ENCODE assay signal across 8 mouse cellular contexts in the genomic region with DNA sequence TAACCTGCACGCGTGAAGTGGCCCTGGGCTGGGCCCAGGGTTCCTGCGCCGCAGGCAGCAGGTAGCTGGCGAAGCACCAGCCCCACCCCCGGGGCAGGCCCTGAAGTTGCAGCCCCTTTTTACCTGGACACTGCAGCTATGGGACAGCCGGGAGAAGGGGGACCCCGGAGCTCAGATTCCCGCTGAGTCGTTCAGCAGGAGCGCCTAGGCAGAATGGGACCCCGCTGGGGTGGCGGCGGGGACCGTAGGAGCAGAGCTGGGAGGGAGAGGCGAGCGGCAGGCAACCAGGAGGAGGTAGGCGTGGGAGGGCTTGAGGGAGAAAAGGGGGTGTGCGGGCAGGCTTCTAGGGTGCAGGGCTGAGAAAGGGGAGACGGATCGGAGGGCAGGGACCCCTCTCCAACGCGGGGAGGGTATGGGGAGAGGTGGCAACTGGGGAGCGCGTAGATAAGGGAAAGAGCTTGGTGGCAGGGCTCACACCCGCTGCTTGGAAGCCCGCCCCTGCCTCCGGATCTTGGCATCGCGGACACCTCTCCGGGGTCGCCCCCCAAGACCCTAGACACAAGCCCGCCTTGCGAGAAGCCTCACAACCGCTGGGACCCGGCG. TPM values are rescaled to one million over a fixed set of nuclear protein-coding genes. Genes with fewer than 3 reads are reported as not detected.
DNase-seq lines count a peak whose midpoint lies in the region; ATAC-seq and TF ChIP-seq lines count a peak whose summit lies in the region.

No protein-coding gene starts in this region.

- H3K9me3 ChIP-seq in forebrain, embryonic 10.5 days, result 0 out of 2 replicates have a peak, but pooled peaks cover 3% of the 10 kb centered on the region
- H3K9me3 ChIP-seq in liver, embryonic 14.5 days (ENCODE audit: control insufficient read depth, low read length), result no peaks in the 10 kb centered on the region
- H3K9me3 ChIP-seq in neural tube, embryonic 13.5 days, result no peaks in the 10 kb centered on the region

- WGBS in forebrain, embryonic 10.5 days, result under 1% methylated on average over 37 of the region's 37 CpGs
- WGBS in liver, embryonic 14.5 days (ENCODE audit: insufficient replicate concordance), result 1% methylated on average over 32 of the region's 37 CpGs
- under 1% methylated on average over 35 of the region's 37 CpGs for WGBS in neural tube, embryonic 13.5 days

- peak; percentile 5 for ATAC-seq in inflammation-experienced regulatory T-cells, adult 6 months
- ATAC-seq in liver, embryonic 14.5 days (ENCODE audit: insufficient read depth), result 0 out of 2 replicates have a peak, but pooled peaks have one; percentile 8
- peak; percentile 58 for ATAC-seq in neural tube, embryonic 13.5 days (ENCODE audit: low read depth)

- TF ChIP-seq CTCF in liver, embryonic 14.5 days (IDR thresholded peaks at IDR 0.05; ENCODE audit: low read depth), result no peak

- peaks cover 76% of the 10 kb centered on the region for H3K4me1 ChIP-seq in forebrain, embryonic 10.5 days
- H3K4me1 ChIP-seq in liver, embryonic 14.5 days (replicated peaks; ENCODE audit: control insufficient read depth in 2 of 2, insufficient read depth in 2 of 2, low read length in 1 of 2), result peaks cover 0 to 5% of the 10 kb centered on the region in 2 experiments; a peak in 1 of 4 replicates
- peaks cover 84% of the 10 kb centered on the region for H3K4me1 ChIP-seq in neural tube, embryonic 13.5 days (replicated peaks)

- peak overlapping the region; percentile 93 for H3K27ac ChIP-seq in forebrain, embryonic 10.5 days
- H3K27ac ChIP-seq in liver, embryonic 14.5 days, result no peak overlapping the region
- peak overlapping the region; percentile 76 for H3K27ac ChIP-seq in neural tube, embryonic 13.5 days (replicated peaks)

- H3K36me3 ChIP-seq in forebrain, embryonic 10.5 days (replicated peaks), result no peaks in the 10 kb centered on the region
- H3K36me3 ChIP-seq in liver, embryonic 14.5 days (replicated peaks; ENCODE audit: control insufficient read depth, insufficient read depth, low read depth), result no peaks in the 10 kb centered on the region
- no peaks in the 10 kb centered on the region for H3K36me3 ChIP-seq in neural tube, embryonic 13.5 days

- no peak overlapping the region; the same call in 1 of the 2 replicates for H3K9ac ChIP-seq in liver, embryonic 14.5 days (replicated peaks)
- peak overlapping the region; percentile 84 for H3K9ac ChIP-seq in neural tube, embryonic 13.5 days

- peak overlapping the region; percentile 62 for H3K4me2 ChIP-seq in liver, embryonic 14.5 days (ENCODE audit: low read depth)
- H3K4me2 ChIP-seq in neural tube, embryonic 13.5 days, result peak overlapping the region; percentile 86

- peak; percentile 36 to 50 for DNase-seq in left cerebral cortex, adult 18-20 months (ENCODE audit: low spot score in 2 of 2)
- DNase-seq in left cerebral cortex, adult 11 months (ENCODE audit: low spot score), result no peak
- peak; percentile 44 for DNase-seq in adrenal gland, postnatal 25 days
- peak; percentile 29 for DNase-seq in forebrain, embryonic 10.5 days (ENCODE audit: extremely low spot score, low spot score)
- no peak for DNase-seq in liver, embryonic 14.5 days (ENCODE audit: low read depth in 3 of 3, low spot score in 3 of 3)
- no peak for DNase-seq in spleen, postnatal 36 days (ENCODE audit: low spot score in 2 of 2)

- no peak for TF ChIP-seq EP300 in liver, embryonic 14.5 days (IDR thresholded peaks at IDR 0.05; ENCODE audit: low read depth)

- H3K27me3 ChIP-seq in forebrain, embryonic 10.5 days (ENCODE audit: poor library complexity, severe bottlenecking), result peaks cover 58% of the 10 kb centered on the region
- peaks cover 25% of the 10 kb centered on the region for H3K27me3 ChIP-seq in liver, embryonic 14.5 days (ENCODE audit: control insufficient read depth, insufficient read depth, low read length)
- no peaks in the 10 kb centered on the region for H3K27me3 ChIP-seq in neural tube, embryonic 13.5 days

- H3K4me3 ChIP-seq in forebrain, embryonic 10.5 days, result peak overlapping the region; percentile 76
- peak overlapping the region; percentile 32 to 53 for H3K4me3 ChIP-seq in liver, embryonic 14.5 days (ENCODE audit: insufficient read depth in 1 of 2, low read depth in 2 of 2, low read length in 2 of 2)
- peak overlapping the region; percentile 58 for H3K4me3 ChIP-seq in neural tube, embryonic 13.5 days

RNA-seq across cellular contexts. Expression of gene Pxylp1, which starts 3.6 kb away (rescaled TPM):
- total RNA-seq in left cerebral cortex, adult 18-20 months (2021), result 10 to 100 TPM; 19.4 to 21.3 TPM
- 7.8 and 13.1 TPM in 2 replicates for total RNA-seq in adrenal gland, postnatal 25 days (2021)
- polyA plus RNA-seq in forebrain, embryonic 10.5 days (2016; fragmentation: Nextera tagmentation; extraction: Ambion mirVana), result 21.5 and 23.8 TPM in 2 replicates
- 10 to 100 TPM in 2 of 3 experiments, 1 to 10 TPM in 1; 7.9 to 15.6 (median 15.2) TPM for polyA plus RNA-seq in inflammation-experienced regulatory T-cells, adult 6 months (2017; shearing (Covaris generic))
- polyA plus RNA-seq in liver, embryonic 14.5 days (2012; rRNA removed), result 1.3 and 1.4 TPM in 2 replicates
- polyA plus RNA-seq in liver, embryonic 14.5 days (2014; fragmentation: Nextera tagmentation; extraction: Ambion mirVana), result 3.0 and 3.5 TPM in 2 replicates
- 31.5 and 33.4 TPM in 2 replicates for polyA plus RNA-seq in neural tube, embryonic 13.5 days (2015; fragmentation: Nextera tagmentation; extraction: Ambion mirVana)

Comparison
In these comparisons a context has a peak if more than half of its experiments do, and no peak if none do; other contexts are left out.
1. DNase-seq: peak in left cerebral cortex, adult 18-20 months (2 of 2), adrenal gland, postnatal 25 days (single experiment) and forebrain, embryonic 10.5 days (single experiment); none in left cerebral cortex, adult 11 months (single experiment), liver, embryonic 14.5 days (0 of 3) and spleen, postnatal 36 days (0 of 2).
2. ATAC-seq: peak in every context shown above with its lines; median percentile 58 in neural tube, embryonic 13.5 days; 8 in liver, embryonic 14.5 days; 5 in inflammation-experienced regulatory T-cells, adult 6 months.
3. Peak in every context shown above with its lines, with median percentiles within 50 percentile points of each other: H3K4me3 ChIP-seq.